Mouse (Mus musculus) layer of hippocampus, postnatal 36 days (tissue): Measurements from ENCODE around the gene Gm11099. TPM values are rescaled to one million over a fixed set of nuclear protein-coding genes. Genes with fewer than 3 reads are reported as not detected.
A peak's percentile ranks its signal among the peaks of the same experiment; 100 is the strongest.

ENCODE experiments used
- DNase-seq, 2 experiments: peaks; one replicate each; pipeline ENCODE4 v3.0.0; 2022
- total RNA-seq, 2 experiments: library from RNA; stranded (reverse); gene quantifications; 2 replicates each; pipeline ENCODE4 v1.2.3; 2021

Gm11099 gene
- not detected for total RNA-seq

DNA sequence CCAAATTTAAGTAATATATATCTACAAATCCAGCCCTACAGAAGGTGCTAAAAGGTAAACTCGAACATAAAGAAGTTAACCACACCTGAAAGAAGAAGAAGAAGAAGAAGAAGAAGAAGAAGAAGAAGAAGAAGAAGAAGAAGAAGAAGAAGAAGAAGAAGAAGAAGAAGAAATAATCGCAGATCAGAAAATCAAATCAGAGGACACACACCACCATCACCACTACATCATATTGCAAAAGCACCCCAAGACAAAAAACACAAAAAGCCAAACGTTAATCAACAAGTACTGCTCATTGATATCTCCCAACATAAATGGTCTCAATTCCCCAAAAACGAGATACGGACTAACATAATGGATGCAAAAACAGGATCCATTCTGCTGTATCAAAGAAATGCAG lies at the start of gene Gm11099:
Gene Gm11099, plus strand, starts transcription at position 301 of the 400 bp plus-strand sequence.
- DNase-seq: no peak

DNA sequence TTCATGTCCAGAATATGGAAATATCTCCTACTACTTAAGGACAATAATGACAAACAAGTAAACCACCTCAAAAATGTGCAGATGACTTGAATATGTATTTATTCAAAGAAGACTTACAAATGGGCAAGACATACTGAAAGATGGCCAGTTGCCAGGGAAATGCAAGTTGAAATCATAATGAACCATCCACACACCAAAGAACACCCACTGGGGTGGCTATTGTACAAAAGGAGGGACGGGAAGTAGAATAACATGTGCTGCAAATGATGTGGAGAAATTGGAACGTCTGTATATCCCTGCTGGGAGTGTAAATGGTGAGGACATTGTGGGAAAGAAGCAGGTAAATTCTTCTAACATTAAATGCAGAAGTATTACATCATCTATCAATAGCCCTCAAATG lies 46.3 kb upstream of the Gm11099 start:
- no peak for DNase-seq

DNA sequence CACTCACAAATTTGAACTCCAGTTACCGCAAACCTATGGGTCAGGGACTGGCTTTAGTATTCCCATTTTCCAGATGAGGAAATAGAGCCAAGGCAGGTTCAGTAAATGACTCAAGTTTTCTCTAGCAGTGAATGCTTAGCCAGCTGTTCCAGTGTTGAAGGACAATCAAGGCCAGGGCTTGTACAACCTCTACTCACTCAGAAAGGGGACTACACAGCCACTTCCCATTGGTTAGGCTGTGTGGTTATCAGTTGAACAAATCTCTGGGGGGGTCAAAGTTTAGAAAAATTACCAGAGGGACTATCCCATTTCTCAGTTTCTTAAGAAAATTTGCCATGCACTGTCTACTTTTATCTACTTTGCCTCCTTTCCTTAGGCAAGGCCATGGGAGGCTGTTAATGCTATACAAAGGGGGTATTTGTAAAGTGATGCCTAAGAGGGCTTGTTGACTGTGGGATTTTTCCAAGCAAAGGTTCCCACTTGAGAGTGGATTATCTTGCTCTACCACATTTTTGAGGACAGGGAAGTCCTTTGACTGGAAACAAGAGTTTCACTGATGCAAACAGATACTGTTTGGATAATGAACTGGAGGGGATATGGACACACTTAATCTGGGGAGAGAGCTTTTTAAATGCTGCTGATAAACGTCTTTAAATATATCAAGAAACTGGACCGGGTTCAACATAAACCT lies 30.2 kb upstream of the Gm11099 start:
- no peak for DNase-seq

DNA sequence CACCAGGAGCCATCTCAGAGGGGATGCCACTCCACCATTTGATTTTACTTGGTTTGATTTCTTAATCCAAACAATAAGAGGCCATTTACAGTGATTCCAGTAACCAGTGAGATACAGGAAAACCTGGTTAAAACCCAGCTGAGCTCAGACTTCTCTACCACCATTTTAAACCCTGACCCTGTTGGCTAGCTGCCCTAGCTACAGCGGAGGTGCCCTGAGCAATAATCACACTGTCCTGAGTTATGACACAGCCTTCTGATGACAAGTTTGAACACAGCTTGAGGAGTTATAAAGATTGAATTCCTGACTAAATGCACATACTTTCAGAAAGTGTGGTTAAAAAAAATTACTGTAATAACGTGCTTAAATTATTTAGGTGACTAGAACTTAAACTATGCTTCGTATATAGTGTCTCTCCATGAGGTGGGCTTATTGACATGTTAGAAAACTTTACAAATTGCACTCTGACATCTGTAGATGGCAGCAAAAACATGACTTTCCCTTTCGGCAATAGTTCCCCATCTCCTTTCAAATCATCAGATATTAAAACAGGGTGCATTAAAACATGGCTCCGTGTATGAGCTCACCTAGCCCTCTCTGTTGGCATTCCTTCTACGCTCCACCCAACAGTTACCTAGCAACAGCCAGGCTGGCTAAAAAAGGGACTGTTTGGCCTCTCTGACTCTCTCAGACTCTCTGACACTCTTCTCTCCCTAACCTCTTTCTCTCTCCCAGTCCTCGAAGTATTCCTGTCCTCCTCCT lies 29.1 kb upstream of the Gm11099 start:
- DNase-seq: peak in 1 of 2 experiments; percentile 7

DNA sequence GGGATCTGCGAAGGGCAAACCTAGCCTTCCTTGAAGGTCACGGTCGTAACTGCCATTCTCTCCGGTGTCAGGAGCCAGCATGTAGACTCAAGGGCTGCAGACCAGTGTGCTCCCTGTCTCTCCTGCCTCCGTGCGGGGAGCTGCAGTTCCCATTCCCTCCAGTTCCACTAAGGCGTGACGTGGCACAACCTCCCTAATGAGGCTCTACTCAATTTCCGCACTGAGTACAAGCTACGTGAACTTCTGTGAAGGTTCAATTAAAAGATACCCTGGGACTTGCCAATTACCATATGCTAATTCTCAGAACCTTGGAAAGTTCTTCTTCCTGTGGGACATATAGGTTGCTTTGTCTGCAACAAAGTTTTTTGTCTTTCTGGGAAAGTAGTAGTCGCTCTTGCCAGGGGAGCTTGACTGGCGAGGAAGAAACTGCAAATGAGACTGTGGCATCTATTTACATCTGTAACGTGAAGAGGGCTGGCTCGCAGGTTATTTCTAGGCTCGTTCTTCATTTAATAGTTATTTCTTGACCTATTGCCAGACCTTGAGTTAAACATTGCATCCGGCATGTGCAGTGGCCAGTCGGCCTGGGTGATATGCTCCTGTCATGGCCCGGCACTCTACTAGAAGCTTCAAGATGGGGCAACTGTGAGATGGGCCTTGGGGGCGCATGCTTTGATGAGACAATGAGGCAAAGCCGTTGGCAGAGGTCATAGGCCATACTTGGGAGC lies 26.8 kb upstream of the Gm11099 start:
- no peak for DNase-seq

DNA sequence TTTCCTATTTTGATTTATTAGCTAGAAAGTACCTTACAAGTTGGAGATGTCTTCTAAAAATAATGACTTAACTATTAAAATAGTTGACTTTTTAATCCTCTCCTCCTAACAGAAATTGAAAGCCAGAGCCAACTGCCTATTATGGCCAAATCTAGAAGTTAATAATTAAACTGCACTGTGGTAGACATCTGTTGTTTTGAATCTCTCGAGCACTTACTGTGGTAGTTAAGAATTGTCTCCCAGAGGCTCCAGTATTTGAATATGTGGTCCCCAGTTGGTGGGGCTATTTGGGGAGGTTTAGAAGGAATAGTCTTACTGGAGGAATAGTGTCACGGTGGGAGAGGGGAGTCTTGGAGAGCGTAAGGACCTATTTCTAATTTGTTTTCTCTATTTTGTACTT lies 18.2 kb upstream of the Gm11099 start:
- DNase-seq: no peak

DNA sequence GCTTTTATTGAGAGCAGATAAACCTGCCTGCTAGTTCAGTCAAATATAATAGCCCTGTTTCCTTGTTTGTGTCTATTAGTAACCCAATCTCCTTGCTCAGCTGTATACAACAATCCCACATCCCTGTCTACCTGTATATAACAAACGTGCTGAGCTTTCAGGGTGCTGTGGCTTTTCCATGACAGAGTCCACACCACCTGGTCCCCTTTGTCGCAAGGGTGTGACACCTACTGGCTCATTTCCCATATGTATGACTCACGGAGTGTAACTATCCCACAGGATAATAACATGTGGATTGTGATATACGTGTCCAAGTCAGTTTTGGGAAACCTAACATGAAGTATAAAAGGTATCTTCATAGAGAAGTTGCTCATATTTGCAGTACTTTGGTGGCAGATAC lies 16.8 kb upstream of the Gm11099 start:
- no peak for DNase-seq

DNA sequence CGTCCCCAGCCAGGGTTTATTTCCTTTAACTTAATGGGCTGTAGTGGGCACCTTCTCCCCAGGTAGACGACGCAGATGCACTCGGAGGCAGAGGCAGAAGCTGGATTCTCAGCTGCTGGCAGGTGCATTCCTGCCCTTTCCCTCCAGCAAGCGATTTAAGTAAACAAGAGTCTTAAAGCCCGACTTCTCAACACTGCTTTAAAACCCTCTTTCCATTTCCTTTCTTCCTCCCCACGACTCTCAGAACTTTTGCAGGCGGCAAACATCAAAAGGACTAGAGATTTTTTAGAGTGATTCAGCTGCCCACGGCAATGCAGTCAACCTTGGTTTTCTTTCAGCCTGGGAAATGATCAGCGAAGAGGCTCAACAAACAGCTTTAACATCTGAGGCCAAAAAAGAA lies 14.7 kb upstream of the Gm11099 start:
- DNase-seq: no peak

DNA sequence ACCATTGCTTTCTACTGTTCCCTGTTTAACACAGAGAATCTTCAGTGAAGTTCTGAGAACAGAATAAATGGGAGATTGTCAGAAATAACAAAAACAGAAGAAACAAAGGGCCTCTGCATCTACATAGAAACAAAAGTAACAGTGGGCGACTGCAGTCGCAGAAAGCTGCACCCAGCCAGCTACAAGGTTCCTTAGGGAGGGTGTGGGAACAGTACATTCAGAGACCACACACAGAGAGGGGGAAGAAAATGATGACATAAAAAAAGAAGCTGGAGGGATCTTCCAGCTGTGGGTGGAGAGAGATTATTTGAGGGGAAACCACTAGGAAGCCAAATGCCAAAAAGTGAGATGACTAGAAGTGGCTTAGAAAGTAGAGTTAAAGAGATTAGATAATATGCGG lies 20.6 kb downstream of the Gm11099 start:
- no peak for DNase-seq

DNA sequence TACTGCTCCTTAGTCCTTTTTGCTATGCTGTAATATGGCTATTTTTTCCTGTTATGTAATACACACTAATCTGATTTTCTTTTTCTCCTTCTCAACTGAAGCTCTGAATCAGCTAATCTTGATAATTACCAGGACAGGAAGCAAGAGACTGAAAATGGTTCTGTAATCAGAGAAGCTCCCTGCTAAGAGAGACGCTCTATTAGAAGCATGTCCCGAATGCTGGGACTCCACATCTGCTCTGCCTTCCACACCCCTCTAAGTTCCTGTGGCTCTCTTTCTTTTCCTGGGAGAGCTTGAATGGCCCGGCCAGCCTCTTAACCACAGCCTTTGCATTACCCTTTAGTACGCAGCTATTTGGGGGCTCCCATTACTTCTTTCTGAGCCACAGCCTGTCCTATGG lies 45.8 kb downstream of the Gm11099 start:
- DNase-seq: no peak

DNA sequence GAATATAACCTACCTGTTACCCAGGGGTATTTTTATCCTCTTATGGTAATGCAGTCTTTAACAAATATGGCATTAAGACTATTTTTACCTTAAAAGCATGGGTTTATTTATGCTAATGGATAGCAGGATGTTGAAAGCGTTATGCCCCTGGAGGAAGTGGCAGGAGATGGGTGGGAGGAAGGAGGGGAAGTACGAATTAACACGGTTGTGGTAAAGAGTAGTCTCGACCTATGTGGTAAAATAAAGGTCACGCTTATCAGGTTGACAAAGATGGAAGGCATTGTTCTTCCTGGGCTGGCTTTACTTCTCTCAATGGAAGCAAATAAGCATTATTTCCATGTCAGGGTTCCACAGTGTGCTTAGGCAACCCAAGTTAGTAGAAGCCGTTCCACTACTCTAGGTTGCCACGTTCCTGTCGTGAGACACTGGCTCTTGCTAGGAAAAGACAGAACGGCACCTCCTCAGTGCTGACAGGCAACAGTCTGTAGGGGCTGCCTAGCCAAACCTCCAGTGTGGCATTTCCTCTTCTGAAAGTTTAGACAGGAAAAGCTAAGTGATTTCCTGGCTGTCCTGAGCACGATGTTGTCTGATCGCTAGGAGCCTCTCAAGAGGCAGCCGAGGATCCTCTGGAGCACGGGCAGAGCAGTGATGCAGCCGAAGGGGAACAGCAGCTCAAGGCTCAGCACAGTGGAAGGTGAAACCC lies 47.7 kb downstream of the Gm11099 start:
- DNase-seq: no peak

DNA sequence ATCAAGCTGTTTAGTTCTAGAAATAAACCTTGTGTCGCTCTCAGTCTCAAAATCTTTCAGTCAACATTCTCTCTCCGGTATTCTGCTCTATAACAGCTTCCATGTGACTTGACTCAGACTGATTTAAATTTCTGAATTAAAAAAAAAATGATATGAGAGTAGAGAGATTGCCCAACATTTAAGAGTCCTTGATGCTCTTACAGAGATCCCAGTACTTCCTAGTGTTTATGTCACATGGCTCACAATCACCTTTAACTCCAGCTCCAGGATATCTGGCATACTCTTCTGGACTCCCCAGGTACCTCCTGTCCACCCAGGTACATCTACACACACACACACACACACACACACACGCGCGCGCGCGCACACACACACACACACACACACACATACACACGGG lies 53.1 kb downstream of the Gm11099 start:
- no peak for DNase-seq

DNA sequence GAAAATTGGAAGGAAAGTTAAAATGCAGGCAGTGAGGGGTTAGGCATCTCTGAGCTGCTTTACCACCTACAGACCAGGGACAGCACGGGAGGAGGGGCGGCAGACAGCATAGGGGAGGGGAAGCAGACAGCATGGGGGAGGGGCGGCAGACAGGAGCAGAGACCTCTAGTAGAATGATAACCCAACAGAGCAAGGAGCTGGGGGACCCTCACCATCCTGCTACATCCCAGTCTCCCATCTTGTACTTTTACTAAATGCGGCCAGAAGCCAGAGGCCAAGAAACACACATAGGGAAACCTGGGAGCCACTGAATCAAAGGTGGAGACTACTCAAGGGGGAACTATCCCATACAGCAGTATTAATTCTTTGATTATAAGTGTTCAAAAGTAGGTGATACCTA lies 59.1 kb downstream of the Gm11099 start:
- DNase-seq: no peak

DNA sequence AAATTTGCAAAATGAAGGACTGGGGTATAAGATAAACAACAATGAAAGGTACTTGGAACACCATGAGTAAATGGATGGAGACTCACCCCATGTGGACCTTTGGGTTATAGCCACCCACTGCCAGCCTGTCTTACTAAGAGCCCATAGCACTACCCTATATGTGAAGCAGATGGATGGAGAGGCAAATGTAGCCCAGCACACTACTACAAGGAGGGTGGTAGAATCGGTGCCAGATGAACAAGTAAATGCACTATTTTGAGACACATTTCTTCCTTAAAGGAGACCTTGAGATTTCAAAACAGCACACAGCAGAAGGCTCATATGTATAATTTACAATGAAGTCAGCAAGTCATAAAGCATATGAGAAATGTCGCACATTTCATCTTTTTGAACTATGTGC lies 66.3 kb downstream of the Gm11099 start:
- DNase-seq: no peak

DNA sequence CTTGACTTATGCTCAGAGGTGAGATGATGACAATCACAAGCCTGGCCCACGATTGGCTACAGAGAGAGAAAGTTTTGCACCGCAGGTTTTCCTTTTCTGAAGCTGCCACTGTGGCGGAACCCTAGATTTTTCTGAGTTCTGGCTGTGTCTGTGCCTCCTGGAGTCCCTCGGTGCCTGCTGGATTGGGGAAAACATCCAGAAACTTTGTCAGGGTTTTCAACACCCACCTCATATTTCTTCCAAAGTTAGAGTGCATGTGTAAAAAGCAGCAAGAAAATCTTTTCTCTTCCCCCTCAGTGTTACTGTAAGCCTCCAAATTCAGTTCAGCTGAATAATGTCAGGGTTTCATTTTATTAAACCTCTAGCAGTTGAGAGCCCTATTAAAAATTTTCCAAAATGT lies 82.1 kb downstream of the Gm11099 start:
- DNase-seq: no peak

DNA sequence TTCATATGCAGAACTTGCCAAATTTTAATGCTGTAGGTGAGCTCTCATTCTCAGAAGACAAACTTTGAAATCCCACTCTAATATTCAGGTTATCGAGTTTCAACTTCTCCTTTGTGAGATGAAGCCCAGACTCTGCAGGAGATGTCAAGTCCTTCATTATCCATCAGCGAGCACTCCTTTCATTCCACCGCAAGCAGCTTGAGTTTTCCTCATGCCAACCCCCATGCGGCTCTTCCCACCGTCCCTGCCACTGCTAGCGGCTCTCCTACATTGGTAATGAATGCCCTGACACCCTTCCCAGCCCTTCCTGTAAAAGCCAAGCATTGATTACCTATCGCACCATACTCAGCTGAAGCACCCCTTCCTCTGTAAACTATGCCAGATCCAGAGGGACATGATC lies 89.6 kb downstream of the Gm11099 start:
- no peak for DNase-seq

DNA sequence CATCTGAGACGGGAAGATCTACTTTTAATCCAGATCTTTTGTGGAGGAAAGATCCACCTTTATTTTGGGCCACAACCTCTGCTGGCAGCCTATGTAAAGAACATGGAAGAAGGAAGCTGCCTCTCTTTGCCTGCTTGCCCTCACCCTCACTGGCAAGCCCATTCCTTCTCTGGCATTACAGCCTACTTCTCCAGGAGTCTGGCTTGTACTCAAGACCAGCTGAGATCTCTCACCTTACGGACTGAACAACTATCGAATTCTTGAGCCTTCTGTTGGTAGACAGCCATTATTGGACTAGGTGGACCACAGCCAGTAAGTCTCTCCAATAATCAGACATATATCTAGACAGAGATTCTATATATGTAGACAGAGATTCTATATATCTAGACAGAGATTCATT lies 92.9 kb downstream of the Gm11099 start:
- DNase-seq: no peak

DNA sequence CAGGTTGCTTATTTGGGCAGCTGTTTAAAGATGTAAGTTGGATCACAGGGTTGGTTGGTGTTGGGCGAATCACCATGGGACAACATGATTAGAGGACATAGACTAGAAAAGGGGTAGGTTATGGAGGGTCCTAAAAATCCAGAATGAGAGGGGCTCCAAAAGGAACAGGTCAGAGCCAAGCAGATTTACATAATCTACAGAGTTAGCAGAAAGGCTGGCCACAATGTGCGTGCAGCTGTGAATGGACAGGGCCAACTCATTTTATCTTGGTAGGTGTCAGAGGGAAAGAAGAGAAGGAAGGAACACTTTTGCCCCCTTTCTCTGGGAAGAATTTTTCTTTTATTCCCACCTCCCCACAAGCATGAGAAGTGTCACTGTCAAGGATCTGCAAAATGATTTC lies 97.1 kb downstream of the Gm11099 start:
- DNase-seq: no peak

DNA sequence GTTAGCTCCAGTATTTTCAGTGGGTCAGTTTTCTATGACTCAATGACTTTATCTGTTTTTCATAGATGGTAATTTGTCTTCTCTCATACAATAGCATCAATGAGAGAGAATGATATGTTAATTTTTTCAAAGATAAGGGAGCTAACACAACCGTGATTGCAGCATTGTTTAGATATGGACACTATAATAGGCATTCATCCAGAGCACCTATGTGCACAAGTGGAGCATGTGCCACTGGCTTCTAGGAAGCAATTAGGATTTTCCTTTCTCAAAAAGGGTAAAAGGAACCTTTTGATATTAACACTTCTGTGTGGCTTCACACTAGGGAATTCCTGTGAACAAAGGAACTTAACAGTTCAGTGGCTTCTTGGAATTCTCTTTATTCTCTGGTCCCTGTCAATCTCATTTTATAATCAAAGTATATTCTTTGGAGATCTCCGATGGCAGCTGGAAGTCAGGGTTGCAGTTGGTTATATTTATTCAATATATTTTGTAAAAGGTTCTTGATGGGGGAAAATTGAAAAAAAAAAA lies 97.6 kb downstream of the Gm11099 start:
- no peak for DNase-seq
